Mouse (Mus musculus) hematopoietic multipotent progenitor cell, adult 10-12 weeks (in vitro differentiated cells): ENCODE data around the gene Diexf. TPM values are rescaled to one million over a fixed set of nuclear protein-coding genes. Genes with fewer than 3 reads are reported as not detected.

Experiments
- polyA plus RNA-seq: library from polyadenylated mRNA; stranded (reverse); fragments of >175 nt; gene quantifications from 2 replicates; pipeline ENCODE4 v1.2.3, GENCODE M21; 2012; ENCODE audit warnings: low replicate concordance

Diexf gene
- polyA plus RNA-seq: 1.9 and 2.6 TPM in 2 replicates

DNA sequence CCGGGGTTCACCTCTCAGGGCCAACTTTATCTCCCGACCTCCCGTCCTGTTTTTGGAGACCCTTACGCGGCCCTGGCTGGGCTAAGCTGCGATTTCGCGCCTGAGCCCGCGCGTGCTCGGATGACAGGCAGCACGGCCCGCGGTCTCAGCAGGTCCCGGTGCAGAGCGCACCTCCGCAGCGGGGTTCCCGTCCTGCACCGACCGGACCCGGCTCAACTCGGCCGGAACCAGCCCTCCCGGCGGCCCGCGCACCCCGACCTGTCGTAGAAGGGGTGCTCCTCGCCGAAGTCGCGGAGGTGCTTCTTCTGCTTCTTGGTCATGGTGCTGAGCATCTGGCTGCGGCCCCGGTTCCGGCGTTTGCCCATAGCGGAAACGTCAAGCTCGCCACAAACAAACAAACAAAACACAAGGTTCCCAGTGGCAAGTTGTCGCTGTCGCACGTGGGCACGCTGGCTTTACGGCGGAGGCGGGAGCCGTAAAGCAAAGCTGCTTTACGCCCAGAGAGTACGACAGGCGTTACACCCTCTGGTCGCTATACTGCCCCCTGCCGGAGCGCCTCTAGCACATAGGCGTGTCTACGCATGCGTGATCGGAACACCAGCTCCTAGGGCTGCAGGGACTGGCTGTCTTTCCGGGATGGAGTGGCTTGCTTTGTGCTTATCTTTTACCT is at the start of gene Diexf:
Diexf (minus strand) TSS at position 487 of the 670 bp plus-strand sequence.

DNA sequence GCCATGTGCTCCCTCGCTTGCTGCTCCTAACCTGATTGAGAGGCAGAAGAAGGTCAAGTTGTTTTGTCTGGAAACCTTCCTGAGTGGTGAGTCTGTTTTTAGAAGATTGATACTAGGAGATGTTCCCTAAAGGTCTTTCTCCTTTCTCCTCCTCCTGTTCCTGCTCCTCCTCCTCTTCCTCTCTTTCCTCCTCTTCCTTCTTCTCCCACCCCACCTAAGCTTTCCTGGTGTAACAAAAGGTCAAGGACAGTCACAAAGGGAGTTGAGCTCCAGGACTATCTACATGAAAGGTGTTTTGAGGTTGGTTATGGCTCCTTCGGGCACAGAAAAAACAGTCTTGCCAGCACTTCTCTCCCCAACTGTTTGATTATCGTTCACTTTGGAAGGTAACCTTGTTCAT is 37.7 kb upstream of the Diexf start, which contains the start of gene A130010J15Rik:
A130010J15Rik (plus strand) TSS at position 301 of the 400 bp plus-strand sequence.

DNA sequence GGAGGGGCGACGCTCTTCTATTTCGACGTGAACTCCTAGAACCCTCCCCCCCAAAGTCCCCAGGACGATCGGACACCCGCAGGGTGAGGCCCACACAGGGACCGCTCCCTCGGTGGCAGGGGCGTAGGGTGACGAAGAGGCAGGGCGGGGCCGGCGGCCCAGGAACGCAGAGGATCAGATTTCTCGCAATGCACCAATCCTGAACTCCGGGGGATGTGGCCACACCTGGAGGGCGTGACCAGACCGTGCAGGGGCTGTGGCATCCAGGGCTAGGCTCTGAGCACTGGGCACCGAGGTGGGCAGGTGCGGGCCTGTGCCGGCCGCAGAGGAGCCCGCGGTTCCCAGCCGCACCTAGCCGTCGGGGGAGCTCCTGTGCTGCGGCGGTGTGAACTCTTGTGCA is 22.8 kb upstream of the Diexf start, which contains the start of gene Irf6:
Irf6 (plus strand) TSS at position 240 of the 400 bp plus-strand sequence.

Other genes starting within 250 kb of the Diexf start
- not detected in 2 replicates for gene Syt14, start 94.5 kb downstream of the Diexf start, polyA plus RNA-seq
- 0.74 and 0.90 TPM in 2 replicates for gene Irf6, start 22.8 kb upstream of the Diexf start, polyA plus RNA-seq
- 0.83 and 1.4 TPM in 2 replicates for gene A130010J15Rik, start 37.8 kb upstream of the Diexf start, polyA plus RNA-seq
- gene Traf3ip3, start 71.4 kb upstream of the Diexf start, polyA plus RNA-seq: 215 TPM in 2 replicates
- gene Lamb3, start 77.4 kb upstream of the Diexf start, polyA plus RNA-seq: 0.04 and 0.73 TPM in 2 replicates
- 3.3 and 3.4 TPM in 2 replicates for gene Hsd11b1, start 133.8 kb upstream of the Diexf start, polyA plus RNA-seq
- gene G0s2, start 142.9 kb upstream of the Diexf start, polyA plus RNA-seq: 15.1 and 28.7 TPM in 2 replicates
- gene Camk1g, start 240.0 kb upstream of the Diexf start, polyA plus RNA-seq: not detected in 2 replicates